In the genomic region with DNA sequence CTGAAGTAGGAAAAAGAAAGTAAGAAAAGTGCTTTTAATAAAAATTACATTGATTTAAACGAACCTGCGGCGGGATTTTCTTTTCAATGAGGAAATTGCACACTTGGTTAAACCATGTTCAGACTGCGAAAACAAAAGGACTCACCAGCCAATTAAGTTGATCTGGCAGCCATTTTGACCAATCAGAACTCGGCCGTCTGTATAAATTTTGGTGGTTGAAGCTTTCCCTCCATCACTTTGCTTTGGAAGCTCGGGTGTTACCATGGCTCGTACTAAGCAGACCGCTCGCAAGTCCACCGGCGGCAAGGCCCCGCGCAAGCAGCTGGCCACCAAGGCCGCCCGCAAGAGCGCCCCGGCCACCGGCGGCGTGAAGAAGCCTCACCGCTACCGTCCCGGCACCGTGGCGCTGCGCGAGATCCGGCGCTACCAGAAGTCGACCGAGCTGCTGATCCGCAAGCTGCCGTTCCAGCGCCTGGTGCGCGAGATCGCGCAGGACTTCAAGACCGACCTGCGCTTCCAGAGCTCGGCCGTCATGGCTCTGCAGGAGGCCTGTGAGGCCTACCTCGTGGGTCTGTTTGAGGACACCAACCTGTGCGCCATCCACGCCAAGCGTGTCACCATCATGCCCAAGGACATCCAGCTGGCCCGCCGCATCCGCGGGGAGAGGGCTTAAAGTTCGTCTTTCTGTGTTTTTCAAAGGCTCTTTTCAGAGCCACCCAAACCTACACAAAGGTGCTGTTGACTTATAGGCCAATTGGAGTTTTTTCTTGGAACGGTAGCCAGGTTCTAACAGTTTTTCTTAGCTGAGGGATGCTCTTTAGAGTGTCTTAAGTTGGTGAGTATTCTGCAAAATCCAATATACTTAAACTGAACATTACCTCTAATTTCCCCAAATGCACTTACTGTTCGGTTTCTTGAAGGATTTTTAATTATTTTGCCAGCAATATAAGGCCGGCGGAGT, we compare ENCODE assay signal across 8 mouse cellular contexts. TPM values are rescaled to one million over a fixed set of nuclear protein-coding genes. Genes with fewer than 3 reads are reported as not detected.
DNase-seq lines count a peak whose midpoint lies in the region; ATAC-seq and TF ChIP-seq lines count a peak whose summit lies in the region.
"Not testable (repeated sequence)": the region's sequence is repeated elsewhere in the genome, so short reads cannot be mapped to it uniquely, and the experiment has no call there.

A gene (plus strand): TSS at position 263 of the 961 bp plus-strand sequence.

- peak within 1 kb of the TSS; percentile 96 for H3K27ac ChIP-seq in heart, embryonic 12.5 days (ENCODE audit: poor library complexity, severe bottlenecking)
- peak within 1 kb of the TSS; percentile 92 for H3K27ac ChIP-seq in kidney, postnatal 0 days
- 0 out of 2 replicates have a peak within 1 kb of the TSS, but pooled peaks have one; percentile 30 for H3K27ac ChIP-seq in liver, adult 2 months (replicated peaks; ENCODE audit: insufficient read depth, low read depth, low read length)

- peaks cover 62% of the 10 kb centered on the region for H3K4me1 ChIP-seq in erythroblast, embryonic 14.5 days (ENCODE audit: control insufficient read depth)
- H3K4me1 ChIP-seq in heart, embryonic 12.5 days (replicated peaks): peaks cover 25% of the 10 kb centered on the region
- peaks cover 17% of the 10 kb centered on the region for H3K4me1 ChIP-seq in kidney, postnatal 0 days (replicated peaks; ENCODE audit: insufficient read depth, low read length)
- H3K4me1 ChIP-seq in liver, adult 2 months (ENCODE audit: control insufficient read depth, insufficient read depth, low read length): peaks cover 20% of the 10 kb centered on the region

- not testable (repeated sequence) for H3K79me2 ChIP-seq in liver, adult 2 months (ENCODE audit: control insufficient read depth, insufficient read depth, low read length)

- H3K36me3 ChIP-seq in erythroblast, embryonic 14.5 days (ENCODE audit: control insufficient read depth); heart, embryonic 12.5 days; kidney, postnatal 0 days (ENCODE audit: insufficient read depth, low read length); liver, adult 2 months (ENCODE audit: control insufficient read depth, insufficient read depth, low read length): not testable (repeated sequence)

- not testable (repeated sequence) for TF ChIP-seq CTCF in kidney, postnatal 0 days (IDR thresholded peaks at IDR 0.05; ENCODE audit: low read depth); liver, adult 2 months (IDR thresholded peaks at IDR 0.05; ENCODE audit: low read depth, low read length)

- ATAC-seq in heart, embryonic 12.5 days (ENCODE audit: insufficient number of reproducible peaks, low FRiP score): peak; percentile 26; the same call in 1 of the 2 replicates
- not testable (repeated sequence) for ATAC-seq in kidney, postnatal 0 days (replicated peaks; ENCODE audit: low FRiP score, low read depth)
- peak; percentile 47; the same call in 1 of the 2 replicates for ATAC-seq in monocyte, adult 5-6 weeks (replicated peaks; ENCODE audit: insufficient number of reproducible peaks, low FRiP score, low TSS enrichment, poor library complexity, severe bottlenecking)

- peak within 1 kb of the TSS; percentile 79 for H3K4me3 ChIP-seq in erythroblast, embryonic 14.5 days (replicated peaks)
- H3K4me3 ChIP-seq in heart, embryonic 12.5 days: peak within 1 kb of the TSS; percentile 52
- peak within 1 kb of the TSS; percentile 39 for H3K4me3 ChIP-seq in kidney, postnatal 0 days (replicated peaks; ENCODE audit: low read depth, low read length)
- H3K4me3 ChIP-seq in liver, adult 2 months (ENCODE audit: insufficient read depth, low read depth, low read length): peak within 1 kb of the TSS; percentile 46

- H3K9me3 ChIP-seq in erythroblast, embryonic 14.5 days (ENCODE audit: control insufficient read depth, low read length); heart, embryonic 12.5 days (replicated peaks); kidney, postnatal 0 days (replicated peaks; ENCODE audit: low read length): not testable (repeated sequence)

- peak within 1 kb of the TSS; percentile 90 for H3K4me2 ChIP-seq in heart, embryonic 12.5 days
- peak within 1 kb of the TSS; percentile 72 for H3K4me2 ChIP-seq in kidney, postnatal 0 days (ENCODE audit: low read length)

- peak within 1 kb of the TSS; percentile 87 for H3K9ac ChIP-seq in heart, embryonic 12.5 days
- H3K9ac ChIP-seq in kidney, postnatal 0 days (ENCODE audit: low read depth, low read length): peak within 1 kb of the TSS; percentile 62
- H3K9ac ChIP-seq in liver, adult 2 months (ENCODE audit: low read depth, low read length): not testable (repeated sequence)

- peak; percentile 89 for DNase-seq in CD4-positive helper T cell, adult 2 months (ENCODE audit: low read depth, low spot score)
- peak; percentile 90 for DNase-seq in brain, embryonic 18.5 days (ENCODE audit: low read depth, low spot score)
- DNase-seq in kidney, postnatal 0 days (ENCODE audit: low spot score): peak; percentile 97
- peak; percentile 68 for DNase-seq in liver, adult 2 months (ENCODE audit: extremely low read depth, low read depth, low spot score)
- DNase-seq in spleen, postnatal 4 days (ENCODE audit: low spot score in 2 of 2): peak; percentile 90 to 94

- WGBS in heart, embryonic 12.5 days: 2% methylated on average over 28 of the region's 56 CpGs
- WGBS in kidney, postnatal 0 days: under 1% methylated on average over 25 of the region's 56 CpGs
- whole genome bisulfite sequencing in liver, adult 2 months: 7% methylated on average over 32 of the region's 56 CpGs

- 0 out of 2 replicates have a peak, but pooled peaks have one; percentile 17 for TF ChIP-seq POLR2A in liver, adult 2 months (IDR thresholded peaks at IDR 0.05; ENCODE audit: extremely low read depth, insufficient read depth, low read length)

- not testable (repeated sequence) for H3K27me3 ChIP-seq in erythroblast, embryonic 14.5 days (ENCODE audit: control insufficient read depth); heart, embryonic 12.5 days (replicated peaks); kidney, postnatal 0 days (ENCODE audit: insufficient read depth, low read length); liver, adult 2 months (ENCODE audit: control insufficient read depth, insufficient read depth, low read length)

RNA-seq across cellular contexts. Expression of the gene that starts here (rescaled TPM):
- polyA plus RNA-seq in erythroblast, embryonic 14.5 days (2012): 27.8 and 67.4 TPM in 2 replicates
- 2.0 TPM in 2 replicates for polyA plus RNA-seq in heart, embryonic 12.5 days (2016; fragmentation: Nextera tagmentation; extraction: Ambion mirVana)
- polyA plus RNA-seq in kidney, postnatal 0 days (2015; fragmentation: Nextera tagmentation; extraction: Ambion mirVana): 5.6 and 7.2 TPM in 2 replicates
- 24.2 and 48.6 TPM in 2 replicates for total RNA-seq in liver, adult 2 months (2014; rRNA removed)
- 1.8 TPM in 1 of 2 replicates, not detected in the other for polyA plus RNA-seq in liver, adult 2 months (2012; rRNA removed)
- total RNA-seq in monocyte, adult 5-6 weeks (2017): 7.2 to 20.1 TPM (median 13.0 TPM) in 3 replicates

Comparison
In these comparisons a context has a peak if more than half of its experiments do, and no peak if none do; other contexts are left out.
1. H3K27ac ChIP-seq: peak in every context shown above with its lines; median percentile 96 in heart, embryonic 12.5 days; 92 in kidney, postnatal 0 days; 30 in liver, adult 2 months.